Mouse (Mus musculus): ENCODE data around the gene Ppp4r3a. TPM values are rescaled to one million over a fixed set of nuclear protein-coding genes. Genes with fewer than 3 reads are reported as not detected.

The Ppp4r3a gene
- total RNA-seq (2023; ENCODE audit: inconsistent age), result 143 to 156 TPM (median 152 TPM) in 4 replicates

DNA sequence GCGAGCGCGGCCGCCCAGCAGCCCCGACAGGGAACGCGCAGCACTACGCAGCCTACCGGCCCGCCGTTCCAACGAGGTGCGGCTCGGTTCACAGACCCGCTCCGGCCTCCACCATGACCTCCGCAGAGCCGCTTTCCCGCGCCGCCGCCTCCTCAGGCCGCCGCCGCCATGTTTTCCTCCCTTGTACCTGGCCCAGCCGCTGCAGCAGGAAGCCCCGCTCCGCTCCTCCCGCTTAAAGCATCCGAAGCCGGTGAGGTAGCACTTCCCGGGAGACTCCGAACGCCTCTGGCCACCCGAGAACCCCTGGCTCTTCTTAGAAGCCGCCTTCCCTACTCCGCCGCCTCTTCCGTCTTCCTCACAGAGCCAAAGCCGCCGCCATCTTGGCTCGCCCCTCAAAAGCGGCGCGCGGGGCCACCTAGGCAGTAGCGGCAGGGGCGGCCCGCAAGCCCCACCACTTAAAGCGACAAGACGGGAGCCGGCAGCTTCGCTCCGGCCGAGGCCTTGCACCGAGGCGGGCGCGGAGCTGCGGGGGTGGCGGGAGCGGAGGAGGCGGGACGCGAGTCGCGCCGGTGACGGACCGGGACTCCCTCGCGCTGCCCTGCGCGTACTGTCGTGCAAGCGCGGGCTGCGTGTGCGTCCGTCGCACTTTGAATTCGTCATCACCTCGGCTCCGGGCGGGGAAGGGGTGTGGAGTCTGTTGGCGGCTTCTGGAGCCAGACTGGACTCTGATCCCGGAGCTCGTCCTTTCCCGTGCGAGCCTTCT is at the start of gene Ppp4r3a:
Gene Ppp4r3a (minus strand): TSS at position 627 of the 763 bp plus-strand sequence.

DNA sequence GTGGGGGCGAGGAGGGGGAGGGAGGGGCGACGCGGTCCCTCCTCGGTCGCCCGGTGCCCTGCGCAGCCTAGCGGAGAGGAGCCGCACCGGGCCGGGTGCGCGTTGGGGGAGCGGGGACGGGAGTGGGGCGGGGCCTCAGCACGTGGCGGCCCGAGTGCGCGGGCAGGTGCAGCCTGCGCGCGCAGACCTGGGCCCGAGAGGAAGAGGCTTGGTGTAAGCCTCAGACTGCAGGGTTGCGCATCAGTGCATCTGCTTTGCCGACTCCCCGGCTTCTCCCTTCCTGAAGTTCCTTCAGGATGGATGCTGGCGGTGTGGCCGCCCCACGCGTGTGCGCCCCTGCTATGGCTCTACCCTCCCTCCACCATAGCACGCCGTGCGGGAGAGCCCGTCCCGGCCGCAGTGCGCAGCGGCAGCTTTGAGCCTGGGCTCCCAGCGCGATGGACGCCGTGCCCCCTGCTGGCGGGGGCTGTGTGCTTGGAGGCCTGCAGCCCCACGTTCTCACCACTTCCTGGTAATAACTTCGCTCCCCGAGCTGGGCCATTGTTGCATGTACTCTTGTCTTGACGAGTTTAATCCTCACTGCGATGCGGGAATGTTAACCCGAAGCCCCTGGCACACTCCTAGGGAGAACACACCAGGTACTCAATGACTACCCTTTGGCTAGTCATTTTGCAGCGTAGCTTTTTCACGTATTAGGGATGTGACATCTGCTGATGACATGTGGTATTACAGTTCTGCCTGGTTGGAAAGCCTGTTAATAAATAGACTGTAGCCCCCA is 54.4 kb downstream of the Ppp4r3a start, which contains the start of gene Ccdc88c:
Gene Ccdc88c (minus strand): TSS at position 103 of the 778 bp plus-strand sequence.

Other genes with a start within 250 kb of the Ppp4r3a start
- gene Gpr68, start 175.5 kb downstream of the Ppp4r3a start, total RNA-seq (2023; ENCODE audit: inconsistent age), result 1.2 to 2.7 TPM (median 2.2 TPM) in 4 replicates
- 227 to 268 TPM (median 245 TPM) in 4 replicates for gene Ccdc88c, start 54.6 kb downstream of the Ppp4r3a start, total RNA-seq (2023; ENCODE audit: inconsistent age)

Data from B cell, adult (primary cell).